Mouse (Mus musculus): ENCODE measurements around the gene Tshz2. TPM values are rescaled to one million over a fixed set of nuclear protein-coding genes. Genes with fewer than 3 reads are reported as not detected.
A peak's percentile ranks its signal among the peaks of the same experiment; 100 is the strongest.

Gene Tshz2
- polyA plus RNA-seq, 1 experiment from 2014 or later = 2.5 TPM

- H3K27ac ChIP-seq (ENCODE audit: low read depth, low read length) = no peak overlapping the region
- DNase-seq (ENCODE audit: low spot score) = no peak
- no peak overlapping the region for H3K4me3 ChIP-seq (ENCODE audit: low read depth, low read length)
- no peaks in the 10 kb centered on the region for H3K36me3 ChIP-seq (ENCODE audit: control insufficient read depth, insufficient read depth, low read length)
- no peaks in the 10 kb centered on the region for H3K27me3 ChIP-seq (ENCODE audit: control insufficient read depth, insufficient read depth, low read length)
- H3K4me2 ChIP-seq (ENCODE audit: low read depth, low read length, severe bottlenecking) = no peak overlapping the region
- no peaks in the 10 kb centered on the region for H3K9me3 ChIP-seq (ENCODE audit: control insufficient read depth, low read length)
- H3K4me1 ChIP-seq (replicated peaks; ENCODE audit: control insufficient read depth, insufficient read depth, low read length) = no peaks in the 10 kb centered on the region
- WGBS = 92% methylated on average over 5 of the region's 5 CpGs
- no peak overlapping the region for H3K9ac ChIP-seq (ENCODE audit: low read length)
- ATAC-seq (replicated peaks; ENCODE audit: low FRiP score) = no peak
Observed at GRCm38 (mm10) chr2:169699141-169699540, 66.3 kb downstream of the Tshz2 start.

DNA sequence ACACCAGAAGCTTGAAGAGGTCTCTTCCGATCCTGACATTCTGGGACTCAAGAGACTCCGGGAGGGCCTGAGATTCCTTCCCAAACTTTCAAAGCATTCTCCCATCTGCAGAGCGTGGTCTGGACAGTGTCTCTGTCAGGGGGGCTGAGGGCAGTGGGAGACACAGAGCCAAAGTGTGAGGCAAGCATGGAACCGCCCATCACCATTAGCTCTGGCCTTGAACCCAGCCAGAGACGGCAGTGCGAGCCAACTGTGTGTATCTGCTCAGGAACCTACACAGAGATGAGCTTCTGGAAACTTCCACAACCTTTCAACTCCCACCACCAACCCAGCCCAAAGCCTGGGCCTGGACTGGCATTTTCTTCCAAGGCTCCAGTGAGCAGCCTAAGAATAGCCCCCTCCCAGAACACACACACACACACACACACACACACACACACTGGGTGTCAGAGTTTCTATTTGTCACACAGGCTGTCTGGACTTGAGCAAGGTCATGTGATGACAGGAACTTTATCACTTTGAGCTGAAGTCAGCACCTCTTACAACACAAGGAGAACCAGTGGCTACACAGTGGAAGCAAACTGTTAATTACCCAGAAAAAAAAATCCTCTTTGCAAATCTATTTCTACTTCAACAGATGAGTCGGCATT, 67.2 kb downstream of the Tshz2 start:
- 88% methylated on average over 7 of the region's 7 CpGs for WGBS
- no peak for ATAC-seq (replicated peaks; ENCODE audit: low FRiP score)

GRCm38 (mm10) chr2:169702725-169703486, 70.1 kb downstream of the Tshz2 start:
- Histone ChIP-seq H3K4me1 (replicated peaks; ENCODE audit: control insufficient read depth, insufficient read depth, low read length) (no peaks in the 10 kb centered on the region), H3K4me2 (ENCODE audit: low read depth, low read length, severe bottlenecking) (no peak overlapping the region), H3K4me3 (ENCODE audit: low read depth, low read length) (no peak overlapping the region), H3K27ac (ENCODE audit: low read depth, low read length) (no peak overlapping the region), H3K36me3 (ENCODE audit: control insufficient read depth, insufficient read depth, low read length) (no peaks in the 10 kb centered on the region), H3K27me3 (ENCODE audit: control insufficient read depth, insufficient read depth, low read length) (no peaks in the 10 kb centered on the region), H3K9ac (ENCODE audit: low read length) (no peak overlapping the region), H3K9me3 (ENCODE audit: control insufficient read depth, low read length) (no peaks in the 10 kb centered on the region)
- DNase-seq (ENCODE audit: low spot score) = no peak
- ATAC-seq (replicated peaks; ENCODE audit: low FRiP score) = no peak
- WGBS = 69% methylated on average over 15 of the region's 15 CpGs

More for the DNA sequence above, 67.2 kb downstream of the Tshz2 start:
- no peak overlapping the region for H3K9ac ChIP-seq (ENCODE audit: low read length)
- no peak overlapping the region for H3K27ac ChIP-seq (ENCODE audit: low read depth, low read length)
- no peak overlapping the region for H3K4me2 ChIP-seq (ENCODE audit: low read depth, low read length, severe bottlenecking)
- H3K36me3 ChIP-seq (ENCODE audit: control insufficient read depth, insufficient read depth, low read length) = no peaks in the 10 kb centered on the region
- H3K4me3 ChIP-seq (ENCODE audit: low read depth, low read length) = no peak overlapping the region
- H3K4me1 ChIP-seq (replicated peaks; ENCODE audit: control insufficient read depth, insufficient read depth, low read length) = no peaks in the 10 kb centered on the region
- no peaks in the 10 kb centered on the region for H3K9me3 ChIP-seq (ENCODE audit: control insufficient read depth, low read length)
- no peak for DNase-seq (ENCODE audit: low spot score)
- H3K27me3 ChIP-seq (ENCODE audit: control insufficient read depth, insufficient read depth, low read length) = no peaks in the 10 kb centered on the region

DNA sequence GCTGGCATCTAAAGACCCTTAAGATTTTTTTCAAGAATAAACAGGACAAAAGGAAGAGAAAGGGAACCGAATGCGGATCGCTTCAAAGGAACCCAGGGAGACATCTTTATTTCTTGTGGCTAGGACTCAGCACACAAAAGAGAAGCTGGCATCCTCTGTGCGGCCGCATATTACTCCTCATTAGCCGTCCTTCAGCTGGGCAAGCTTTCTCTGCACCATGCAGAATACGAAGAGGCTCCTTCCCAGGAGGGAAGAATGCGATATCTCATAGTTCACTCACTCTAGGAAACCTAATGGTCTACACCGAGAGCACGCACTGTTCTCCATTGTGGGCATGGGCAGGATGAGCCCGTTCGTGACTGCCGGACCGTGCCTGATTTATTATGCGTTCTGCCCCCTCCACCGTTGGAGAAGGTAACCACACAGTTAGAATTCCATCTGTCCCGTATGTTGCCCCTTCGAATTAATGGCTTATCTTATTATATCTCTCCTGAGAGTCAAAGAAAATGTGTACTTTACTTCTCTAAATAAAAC, 89.0 kb downstream of the Tshz2 start:
- DNase-seq (ENCODE audit: low spot score) (no peak), ATAC-seq (replicated peaks; ENCODE audit: low FRiP score) (no peak)
- no peaks in the 10 kb centered on the region for H3K36me3 ChIP-seq (ENCODE audit: control insufficient read depth, insufficient read depth, low read length)
- H3K27me3 ChIP-seq (ENCODE audit: control insufficient read depth, insufficient read depth, low read length) = no peaks in the 10 kb centered on the region
- no peak overlapping the region for H3K4me3 ChIP-seq (ENCODE audit: low read depth, low read length)
- H3K9ac ChIP-seq (ENCODE audit: low read length) = no peak overlapping the region
- no peak overlapping the region for H3K4me2 ChIP-seq (ENCODE audit: low read depth, low read length, severe bottlenecking)
- 78% methylated on average over 18 of the region's 18 CpGs for WGBS
- H3K27ac ChIP-seq (ENCODE audit: low read depth, low read length) = no peak overlapping the region
- H3K4me1 ChIP-seq (replicated peaks; ENCODE audit: control insufficient read depth, insufficient read depth, low read length) = no peaks in the 10 kb centered on the region
- no peaks in the 10 kb centered on the region for H3K9me3 ChIP-seq (ENCODE audit: control insufficient read depth, low read length)

- Histone ChIP-seq H3K27me3 (ENCODE audit: control insufficient read depth, insufficient read depth, low read length) (no peaks in the 10 kb centered on the region), H3K4me1 (replicated peaks; ENCODE audit: control insufficient read depth, insufficient read depth, low read length) (no peaks in the 10 kb centered on the region), H3K9me3 (ENCODE audit: control insufficient read depth, low read length) (no peaks in the 10 kb centered on the region), H3K27ac (ENCODE audit: low read depth, low read length) (no peak overlapping the region), H3K4me3 (ENCODE audit: low read depth, low read length) (no peak overlapping the region), H3K4me2 (ENCODE audit: low read depth, low read length, severe bottlenecking) (no peak overlapping the region), H3K9ac (ENCODE audit: low read length) (no peak overlapping the region), H3K36me3 (ENCODE audit: control insufficient read depth, insufficient read depth, low read length) (no peaks in the 10 kb centered on the region)
- ATAC-seq (replicated peaks; ENCODE audit: low FRiP score) (no peak), DNase-seq (ENCODE audit: low spot score) (no peak)
- WGBS = 91% methylated on average over 6 of the region's 6 CpGs
Observed at GRCm38 (mm10) chr2:169722341-169722740, 89.5 kb downstream of the Tshz2 start.

DNA sequence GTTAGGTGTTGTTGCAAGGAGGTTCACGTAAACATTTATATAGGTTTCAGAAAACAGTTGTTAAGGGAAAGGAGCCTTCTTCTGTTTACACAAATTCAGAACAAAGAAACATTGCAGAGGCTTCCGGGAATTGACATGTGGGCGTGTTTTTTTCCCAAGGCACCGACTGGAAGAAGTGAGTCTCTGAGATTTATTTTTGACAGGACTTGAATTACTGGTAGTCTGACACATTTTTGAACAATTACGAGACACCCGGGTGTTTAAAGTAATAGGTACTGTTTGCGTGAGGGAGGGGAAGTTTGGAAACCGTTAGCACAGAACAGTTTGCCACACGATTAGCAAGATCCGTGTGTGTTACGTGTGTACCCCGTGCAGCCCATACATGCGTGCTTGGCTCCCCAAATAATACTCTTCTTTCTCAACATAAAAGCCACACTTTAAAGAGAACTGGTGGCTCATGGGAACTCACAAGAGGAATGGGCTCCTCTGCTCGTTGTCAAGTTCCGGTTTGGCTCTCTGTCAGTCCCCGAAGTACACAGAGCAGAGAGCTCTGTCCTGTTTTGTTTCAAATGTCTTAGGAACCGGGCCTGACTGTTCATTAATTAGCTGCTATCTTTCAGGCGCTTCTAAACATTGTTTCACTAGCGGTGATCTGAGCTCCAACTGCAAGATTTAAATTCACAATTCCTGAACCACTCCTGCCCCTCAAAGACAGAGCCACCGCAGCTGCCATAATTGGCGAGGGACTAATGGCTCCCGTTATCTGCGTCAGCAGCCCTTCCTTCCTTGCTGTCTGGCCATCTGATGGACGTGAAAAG, 91.0 kb downstream of the Tshz2 start:
- WGBS = 72% methylated on average over 24 of the region's 24 CpGs
- H3K4me1 ChIP-seq (replicated peaks; ENCODE audit: control insufficient read depth, insufficient read depth, low read length) = no peaks in the 10 kb centered on the region
- 0 out of 2 replicates have a peak overlapping the region, but pooled peaks have one; percentile 12 for H3K27ac ChIP-seq (ENCODE audit: low read depth, low read length)
- DNase-seq (ENCODE audit: low spot score) = no peak
- no peak for ATAC-seq (replicated peaks; ENCODE audit: low FRiP score)
- H3K9me3 ChIP-seq (ENCODE audit: control insufficient read depth, low read length) = no peaks in the 10 kb centered on the region
- no peak overlapping the region for H3K9ac ChIP-seq (ENCODE audit: low read length)
- no peaks in the 10 kb centered on the region for H3K27me3 ChIP-seq (ENCODE audit: control insufficient read depth, insufficient read depth, low read length)
- no peak overlapping the region for H3K4me2 ChIP-seq (ENCODE audit: low read depth, low read length, severe bottlenecking)
- H3K36me3 ChIP-seq (ENCODE audit: control insufficient read depth, insufficient read depth, low read length) = no peaks in the 10 kb centered on the region
- H3K4me3 ChIP-seq (ENCODE audit: low read depth, low read length) = no peak overlapping the region

- ATAC-seq (replicated peaks; ENCODE audit: low FRiP score) = no peak
- Histone ChIP-seq H3K4me1 (replicated peaks; ENCODE audit: control insufficient read depth, insufficient read depth, low read length) (no peaks in the 10 kb centered on the region), H3K9ac (ENCODE audit: low read length) (no peak overlapping the region), H3K36me3 (ENCODE audit: control insufficient read depth, insufficient read depth, low read length) (no peaks in the 10 kb centered on the region), H3K9me3 (ENCODE audit: control insufficient read depth, low read length) (no peaks in the 10 kb centered on the region), H3K4me3 (ENCODE audit: low read depth, low read length) (no peak overlapping the region), H3K27me3 (ENCODE audit: control insufficient read depth, insufficient read depth, low read length) (no peaks in the 10 kb centered on the region), H3K27ac (ENCODE audit: low read depth, low read length) (no peak overlapping the region), H3K4me2 (ENCODE audit: low read depth, low read length, severe bottlenecking) (no peak overlapping the region)
- 76% methylated on average over 16 of the region's 16 CpGs for WGBS
- no peak for DNase-seq (ENCODE audit: low spot score)
Observed at GRCm38 (mm10) chr2:169728651-169729280, 96.0 kb downstream of the Tshz2 start.

GRCm38 (mm10) chr2:169730551-169730996, 97.8 kb downstream of the Tshz2 start:
- no peak overlapping the region for H3K9ac ChIP-seq (ENCODE audit: low read length)
- no peak overlapping the region for H3K27ac ChIP-seq (ENCODE audit: low read depth, low read length)
- H3K4me3 ChIP-seq (ENCODE audit: low read depth, low read length) = no peak overlapping the region
- no peak overlapping the region for H3K4me2 ChIP-seq (ENCODE audit: low read depth, low read length, severe bottlenecking)
- no peaks in the 10 kb centered on the region for H3K9me3 ChIP-seq (ENCODE audit: control insufficient read depth, low read length)
- 79% methylated on average over 7 of the region's 7 CpGs for WGBS
- no peaks in the 10 kb centered on the region for H3K4me1 ChIP-seq (replicated peaks; ENCODE audit: control insufficient read depth, insufficient read depth, low read length)
- ATAC-seq (replicated peaks; ENCODE audit: low FRiP score) = no peak
- H3K36me3 ChIP-seq (ENCODE audit: control insufficient read depth, insufficient read depth, low read length) = no peaks in the 10 kb centered on the region
- no peak for DNase-seq (ENCODE audit: low spot score)
- no peaks in the 10 kb centered on the region for H3K27me3 ChIP-seq (ENCODE audit: control insufficient read depth, insufficient read depth, low read length)
